ENCODE assay signal across 17 mouse cellular contexts in the genomic region with DNA sequence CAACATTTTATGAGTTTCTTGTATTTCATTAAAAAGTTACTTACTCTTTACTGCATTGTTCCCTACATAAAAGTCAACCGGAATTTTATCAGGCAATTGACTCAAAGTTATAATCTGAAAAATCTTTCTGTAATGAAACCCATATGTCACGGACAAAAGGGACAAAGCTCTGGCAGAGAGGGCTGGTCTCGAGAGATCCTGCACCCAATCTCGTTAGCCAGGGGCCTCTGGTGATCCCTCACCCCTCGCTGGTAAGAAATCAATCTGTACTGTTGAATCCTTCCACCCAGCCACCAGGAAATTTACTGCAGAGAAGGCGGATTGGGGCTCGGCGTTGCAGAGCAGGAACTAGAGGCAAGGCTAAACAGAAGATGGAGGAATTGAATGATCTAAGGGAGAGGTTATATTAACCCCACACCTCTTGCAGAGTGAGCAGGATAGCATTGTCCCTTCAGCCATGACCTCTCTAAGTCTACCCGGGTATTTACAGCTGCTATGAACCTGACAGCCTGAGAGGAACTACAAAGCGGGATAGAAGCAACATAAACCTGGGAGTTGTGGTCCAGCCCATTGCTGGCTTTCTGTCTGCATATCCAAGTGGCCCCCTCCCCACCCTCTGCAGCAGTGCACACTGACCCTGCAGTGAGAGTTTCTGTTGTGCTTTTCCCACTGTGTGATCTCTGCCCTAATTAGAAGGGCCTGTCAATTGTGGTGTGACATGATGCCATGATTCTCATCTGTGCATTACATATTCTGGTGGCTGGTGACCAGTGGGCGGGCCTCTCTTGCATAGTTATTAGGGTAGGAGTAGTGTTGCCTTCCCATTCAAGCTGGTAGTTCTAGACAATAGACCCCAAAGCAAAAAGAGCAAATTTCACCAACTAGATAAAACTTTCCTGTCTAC. TPM values are rescaled to one million over a fixed set of nuclear protein-coding genes. Genes with fewer than 3 reads are reported as not detected.
DNase-seq lines count a peak whose midpoint lies in the region; ATAC-seq and TF ChIP-seq lines count a peak whose summit lies in the region.
"Had no signal": no experiment of that assay in that cellular context is flagged by ENCODE, and none has a peak within 500 bp of the region (broad histone marks: within the 10 kb centered on the region; RNA-seq: fewer than 3 reads in every experiment).

No protein-coding gene starts in this region.

- no peak overlapping the region for H3K4me2 ChIP-seq in forebrain, embryonic 12.5 days
- H3K4me2 ChIP-seq in forebrain, postnatal 0 days (ENCODE audit: low read depth): no peak overlapping the region
- H3K4me2 ChIP-seq: heart, embryonic 11.5 days; midbrain, embryonic 13.5 days had no signal

- no peak for ATAC-seq in forebrain, embryonic 12.5 days (ENCODE audit: low FRiP score)
- no peak for ATAC-seq in forebrain, postnatal 0 days
- ATAC-seq: liver, postnatal 0 days; midbrain, embryonic 13.5 days had no signal

- H3K36me3 ChIP-seq in forebrain, embryonic 12.5 days (replicated peaks): no peaks in the 10 kb centered on the region; the same call in 1 of the 2 replicates
- no peaks in the 10 kb centered on the region; the same call in none of the 2 replicates for H3K36me3 ChIP-seq in forebrain, postnatal 0 days (ENCODE audit: insufficient read depth)
- H3K36me3 ChIP-seq in spleen, adult 2 months (ENCODE audit: control insufficient read depth, insufficient read depth, low read length): no peaks in the 10 kb centered on the region; the same call in 1 of the 2 replicates
- H3K36me3 ChIP-seq: midbrain, embryonic 13.5 days had no signal

- H3K27ac ChIP-seq in forebrain, embryonic 12.5 days: peak overlapping the region; percentile 54; the same call in 1 of the 2 replicates
- H3K27ac ChIP-seq in forebrain, postnatal 0 days (ENCODE audit: low read depth, low read length): no peak overlapping the region
- peak overlapping the region; percentile 11; the same call in 1 of the 2 replicates for H3K27ac ChIP-seq in spleen, adult 2 months (ENCODE audit: insufficient read depth, low read length)
- H3K27ac ChIP-seq in cerebellum, adult 2 months (ENCODE audit: insufficient read depth, low read length): no peak overlapping the region
- H3K27ac ChIP-seq: gastrocnemius, adult 2 months; midbrain, embryonic 13.5 days had no signal

- intact Hi-C loops in gastrocnemius, postnatal 36 days (cut with DNase I): no loop called here

- TF ChIP-seq CTCF in forebrain, postnatal 0 days (IDR thresholded peaks at IDR 0.05; ENCODE audit: low read depth): no peak
- no peak for TF ChIP-seq CTCF in spleen, adult 2 months (IDR thresholded peaks at IDR 0.05; ENCODE audit: extremely low read depth, insufficient read depth, insufficient read length, insufficient replicate concordance)
- no peak for TF ChIP-seq CTCF in cerebellum, adult 2 months (IDR thresholded peaks at IDR 0.05; ENCODE audit: borderline replicate concordance, insufficient read depth, low read depth, low read length)

- no peaks in the 10 kb centered on the region for H3K9me3 ChIP-seq in forebrain, embryonic 12.5 days
- H3K9me3 ChIP-seq in forebrain, postnatal 0 days (ENCODE audit: low read length): no peaks in the 10 kb centered on the region
- H3K9me3 ChIP-seq: midbrain, embryonic 13.5 days had no signal

- no peak for DNase-seq in forebrain, postnatal 0 days
- DNase-seq in spleen, adult 2 months (ENCODE audit: low read depth in 1 of 2, low spot score in 2 of 2): no peak
- DNase-seq in spleen, adult 12 weeks (ENCODE audit: low spot score): no peak
- DNase-seq in hindlimb bud, embryonic 11.5 days (ENCODE audit: extremely low spot score, low read depth, low spot score): peak; percentile 69
- DNase-seq in retina, postnatal 1 day: peak; percentile 79
- DNase-seq in gastrocnemius, postnatal 36 days: no peak
- DNase-seq in cerebellum, adult 2 months: no peak
- DNase-seq: gastrocnemius, adult 2 months; liver, postnatal 0 days; lung, postnatal 4 days; right cerebral cortex, postnatal 14 days had no signal

- no peak for TF ChIP-seq POLR2A in spleen, adult 2 months (IDR thresholded peaks at IDR 0.05; ENCODE audit: low read depth, low read length)
- TF ChIP-seq POLR2A in cerebellum, adult 2 months (IDR thresholded peaks at IDR 0.05; ENCODE audit: borderline replicate concordance, insufficient read depth, low read length): no peak

- H3K9ac ChIP-seq in forebrain, embryonic 12.5 days: no peak overlapping the region
- H3K9ac ChIP-seq in forebrain, postnatal 0 days: no peak overlapping the region
- H3K9ac ChIP-seq: liver, postnatal 0 days; midbrain, embryonic 13.5 days had no signal

- H3K27me3 ChIP-seq in forebrain, embryonic 12.5 days: 0 out of 2 replicates have a peak, but pooled peaks cover 6% of the 10 kb centered on the region
- no peaks in the 10 kb centered on the region for H3K27me3 ChIP-seq in forebrain, postnatal 0 days (ENCODE audit: insufficient read depth, low read length)
- H3K27me3 ChIP-seq in spleen, adult 2 months (ENCODE audit: control insufficient read depth, insufficient read depth, low read length): no peaks in the 10 kb centered on the region
- H3K27me3 ChIP-seq in cerebellum, adult 2 months (ENCODE audit: control insufficient read depth, insufficient read depth, low read length): no peaks in the 10 kb centered on the region

- H3K4me1 ChIP-seq in forebrain, embryonic 12.5 days: peaks cover 23% of the 10 kb centered on the region
- H3K4me1 ChIP-seq in forebrain, postnatal 0 days (ENCODE audit: insufficient read depth): no peaks in the 10 kb centered on the region
- no peaks in the 10 kb centered on the region; the same call in 1 of the 2 replicates for H3K4me1 ChIP-seq in spleen, adult 2 months (ENCODE audit: control insufficient read depth, insufficient read depth, insufficient read length)
- no peaks in the 10 kb centered on the region for H3K4me1 ChIP-seq in cerebellum, adult 2 months (ENCODE audit: control insufficient read depth, insufficient read depth, low read length)

- no peak overlapping the region for H3K4me3 ChIP-seq in forebrain, embryonic 12.5 days (replicated peaks)
- H3K4me3 ChIP-seq in forebrain, postnatal 0 days (ENCODE audit: low read depth, low read length): no peak overlapping the region
- no peak overlapping the region for H3K4me3 ChIP-seq in spleen, adult 2 months (ENCODE audit: extremely low read depth, insufficient read depth, insufficient read length)
- H3K4me3 ChIP-seq in cerebellum, adult 2 months (replicated peaks; ENCODE audit: insufficient read depth, low read depth, low read length): no peak overlapping the region
- H3K4me3 ChIP-seq: gastrocnemius, adult 2 months; midbrain, embryonic 13.5 days; myocyte had no signal

- 49% methylated on average over 11 of the region's 11 CpGs for WGBS in forebrain, embryonic 12.5 days
- 49% methylated on average over 11 of the region's 11 CpGs for WGBS in forebrain, postnatal 0 days
- 91% methylated on average over 11 of the region's 11 CpGs for WGBS in spleen, adult 2 months
- WGBS in cerebellum, adult 2 months: 82% methylated on average over 11 of the region's 11 CpGs

RNA-seq across cellular contexts. Expression of a gene that starts 45.2 kb away (rescaled TPM):
- 0.08 and 0.37 TPM in 2 replicates for polyA plus RNA-seq in forebrain, embryonic 12.5 days (2016; fragmentation: Nextera tagmentation; extraction: Ambion mirVana)
- total RNA-seq in forebrain, postnatal 0 days (2014; rRNA removed): 0.46 and 0.67 TPM in 2 replicates
- polyA plus RNA-seq in forebrain, postnatal 0 days (2015; fragmentation: Nextera tagmentation; extraction: Ambion mirVana): 0.05 and 0.10 TPM in 2 replicates
- not detected in 2 replicates for polyA plus RNA-seq in spleen, adult 2 months (2012; rRNA removed)
- not detected for total RNA-seq in gastrocnemius, postnatal 36 days (2021)
- 1.6 and 2.2 TPM in 2 replicates for polyA plus RNA-seq in cerebellum, adult 2 months (2012; rRNA removed)
- total RNA-seq: gastrocnemius, adult 2 months; heart, postnatal 25 days had no signal
- polyA plus RNA-seq: heart, embryonic 11.5 days; inflammation-experienced regulatory T-cells, adult 6 months; liver, postnatal 0 days; myocyte had no signal

Comparison
In these comparisons a context has a peak if more than half of its experiments do, and no peak if none do; other contexts are left out.
1. H3K27ac ChIP-seq: peak in forebrain, embryonic 12.5 days (single experiment) and spleen, adult 2 months (single experiment); none in forebrain, postnatal 0 days (single experiment) and cerebellum, adult 2 months (single experiment).
2. DNase-seq: peak in hindlimb bud, embryonic 11.5 days (single experiment) and retina, postnatal 1 day (single experiment); none in forebrain, postnatal 0 days (single experiment), spleen, adult 2 months (0 of 2), spleen, adult 12 weeks (single experiment), gastrocnemius, postnatal 36 days (0 of 2) and cerebellum, adult 2 months (0 of 2).